Mouse (Mus musculus): ENCODE measurements around the gene Rbm34. TPM values are rescaled to one million over a fixed set of nuclear protein-coding genes. Genes with fewer than 3 reads are reported as not detected.
A peak's percentile ranks its signal among the peaks of the same experiment; 100 is the strongest.

Rbm34 gene
- 20.6 and 22.0 TPM in 2 replicates for polyA plus RNA-seq (2015; fragmentation: Nextera tagmentation; extraction: Ambion mirVana)

- Histone ChIP-seq H3K9me3 (ENCODE audit: control insufficient read depth, low read length) (no peaks in the 10 kb centered on the region), H3K27ac (ENCODE audit: low read length) (peak within 1 kb of the TSS; percentile 43; the same call in 1 of the 2 replicates), H3K4me2 (ENCODE audit: low read depth, low read length) (peak within 1 kb of the TSS; percentile 76), H3K9ac (ENCODE audit: low read depth, low read length) (peak within 1 kb of the TSS; percentile 83), H3K4me1 (ENCODE audit: control insufficient read depth, insufficient read depth, low read length) (peaks cover 7% of the 10 kb centered on the region; the same call in 1 of the 2 replicates), H3K4me3 (ENCODE audit: low read length) (peak within 1 kb of the TSS; percentile 79), H3K36me3 (ENCODE audit: control insufficient read depth, insufficient read depth, low read length) (no peaks in the 10 kb centered on the region), H3K27me3 (replicated peaks; ENCODE audit: control insufficient read depth, insufficient read depth, low read length) (no peaks in the 10 kb centered on the region)
- ATAC-seq, result peak; percentile 96
- WGBS, result under 1% methylated on average over 50 of the region's 50 CpGs
These were observed at the start of gene Rbm34 for GRCm38 (mm10) chr8:126970579-126971313. Gene Rbm34 (minus strand): TSS chr8:126971071.

GRCm38 (mm10) chr8:127011668-127012067, 40.8 kb upstream of the Rbm34 start:
- Histone ChIP-seq H3K27ac (ENCODE audit: low read length) (no peak overlapping the region), H3K9me3 (ENCODE audit: control insufficient read depth, low read length) (no peaks in the 10 kb centered on the region), H3K4me1 (ENCODE audit: control insufficient read depth, insufficient read depth, low read length) (no peaks in the 10 kb centered on the region), H3K36me3 (ENCODE audit: control insufficient read depth, insufficient read depth, low read length) (no peaks in the 10 kb centered on the region), H3K9ac (ENCODE audit: low read depth, low read length) (no peak overlapping the region), H3K4me3 (ENCODE audit: low read length) (no peak overlapping the region), H3K4me2 (ENCODE audit: low read depth, low read length) (no peak overlapping the region), H3K27me3 (replicated peaks; ENCODE audit: control insufficient read depth, insufficient read depth, low read length) (no peaks in the 10 kb centered on the region)
- WGBS, result 64% methylated on average over 9 of the region's 9 CpGs
- no peak for ATAC-seq

DNA sequence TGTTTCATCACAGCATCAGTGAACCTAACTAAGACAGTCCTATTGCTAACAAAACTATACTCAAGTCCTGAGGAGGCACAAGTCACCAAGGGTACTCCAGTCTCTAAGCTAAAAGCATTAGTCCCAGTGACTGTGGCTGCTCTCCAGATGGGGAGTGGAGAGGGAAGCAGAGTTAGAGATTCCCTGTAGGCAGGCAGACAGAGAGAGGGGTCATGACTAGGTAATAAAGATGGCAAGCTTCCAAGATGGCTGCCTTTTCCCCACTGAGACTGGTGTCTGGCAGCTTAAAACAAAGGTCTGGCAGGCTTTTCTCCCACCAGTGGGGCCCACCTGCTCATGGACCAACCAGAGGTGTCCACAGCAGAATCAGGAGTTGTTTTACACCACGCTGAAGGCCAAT, 23.6 kb upstream of the Rbm34 start:
- Histone ChIP-seq H3K9ac (ENCODE audit: low read depth, low read length) (no peak overlapping the region), H3K4me2 (ENCODE audit: low read depth, low read length) (no peak overlapping the region), H3K4me1 (ENCODE audit: control insufficient read depth, insufficient read depth, low read length) (no peaks in the 10 kb centered on the region), H3K9me3 (ENCODE audit: control insufficient read depth, low read length) (no peaks in the 10 kb centered on the region), H3K27me3 (replicated peaks; ENCODE audit: control insufficient read depth, insufficient read depth, low read length) (no peaks in the 10 kb centered on the region), H3K4me3 (ENCODE audit: low read length) (no peak overlapping the region), H3K36me3 (ENCODE audit: control insufficient read depth, insufficient read depth, low read length) (no peaks in the 10 kb centered on the region), H3K27ac (ENCODE audit: low read length) (no peak overlapping the region)
- ATAC-seq, result no peak
- 92% methylated on average over 1 of the region's 1 CpGs for WGBS

DNA sequence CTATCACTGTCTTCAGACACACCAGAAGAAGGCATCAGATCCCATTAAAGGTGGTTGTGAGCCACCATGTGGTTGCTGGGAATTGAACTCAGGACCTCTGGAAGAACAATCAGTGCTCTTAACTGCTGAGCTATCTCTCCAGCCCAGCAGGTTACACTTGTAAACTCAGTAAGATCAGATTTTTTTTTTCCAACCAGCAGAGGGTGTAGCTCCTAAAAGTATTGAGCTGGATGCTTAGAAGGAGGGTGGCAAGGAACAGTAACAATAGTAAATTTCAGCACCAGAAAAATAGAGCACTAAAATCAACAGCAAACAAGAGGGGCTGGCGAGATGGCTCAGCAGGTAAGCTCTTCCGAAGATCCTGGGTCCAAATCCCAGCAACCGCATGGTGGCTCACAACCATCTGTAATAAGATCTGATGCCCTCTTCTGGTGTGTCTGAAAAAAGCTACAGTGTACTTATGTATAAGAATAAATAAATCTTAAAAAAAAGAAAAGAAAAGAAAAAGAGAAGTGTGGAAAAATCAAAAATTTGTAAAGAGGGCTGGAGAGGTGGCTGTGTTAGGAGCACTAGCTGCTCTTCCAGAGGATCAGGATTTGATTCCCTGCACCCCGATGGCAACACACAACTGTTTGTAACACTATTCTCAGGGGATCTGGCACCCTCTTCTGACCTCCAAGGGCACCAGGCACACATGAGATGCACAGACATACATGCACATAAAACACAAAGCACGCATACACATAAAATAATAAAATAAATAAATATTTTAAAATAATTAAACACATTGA, 18.7 kb upstream of the Rbm34 start:
- Histone ChIP-seq H3K4me1 (ENCODE audit: control insufficient read depth, insufficient read depth, low read length) (no peaks in the 10 kb centered on the region), H3K9me3 (ENCODE audit: control insufficient read depth, low read length) (no peaks in the 10 kb centered on the region), H3K9ac (ENCODE audit: low read depth, low read length) (no peak overlapping the region), H3K4me3 (ENCODE audit: low read length) (no peak overlapping the region), H3K4me2 (ENCODE audit: low read depth, low read length) (no peak overlapping the region), H3K27ac (ENCODE audit: low read length) (no peak overlapping the region), H3K27me3 (replicated peaks; ENCODE audit: control insufficient read depth, insufficient read depth, low read length) (no peaks in the 10 kb centered on the region), H3K36me3 (ENCODE audit: control insufficient read depth, insufficient read depth, low read length) (no peaks in the 10 kb centered on the region)
- 81% methylated on average over 5 of the region's 5 CpGs for WGBS
- no peak for ATAC-seq

- ATAC-seq, result no peak
- no peak overlapping the region for H3K9ac ChIP-seq (ENCODE audit: low read depth, low read length)
- WGBS, result 67% methylated on average over 16 of the region's 16 CpGs
- H3K27ac ChIP-seq (ENCODE audit: low read length), result no peak overlapping the region
- no peaks in the 10 kb centered on the region for H3K4me1 ChIP-seq (ENCODE audit: control insufficient read depth, insufficient read depth, low read length)
- no peaks in the 10 kb centered on the region for H3K36me3 ChIP-seq (ENCODE audit: control insufficient read depth, insufficient read depth, low read length)
- no peaks in the 10 kb centered on the region for H3K27me3 ChIP-seq (replicated peaks; ENCODE audit: control insufficient read depth, insufficient read depth, low read length)
- H3K4me3 ChIP-seq (ENCODE audit: low read length), result no peak overlapping the region
- H3K9me3 ChIP-seq (ENCODE audit: control insufficient read depth, low read length), result no peaks in the 10 kb centered on the region
- H3K4me2 ChIP-seq (ENCODE audit: low read depth, low read length), result no peak overlapping the region
These were observed 17.6 kb upstream of the Rbm34 start for GRCm38 (mm10) chr8:126988346-126989006.

GRCm38 (mm10) chr8:126986495-126986894, 15.6 kb upstream of the Rbm34 start:
- no peak overlapping the region for H3K9ac ChIP-seq (ENCODE audit: low read depth, low read length)
- no peaks in the 10 kb centered on the region for H3K36me3 ChIP-seq (ENCODE audit: control insufficient read depth, insufficient read depth, low read length)
- WGBS, result 2% methylated on average over 12 of the region's 12 CpGs
- no peak overlapping the region for H3K27ac ChIP-seq (ENCODE audit: low read length)
- no peaks in the 10 kb centered on the region for H3K27me3 ChIP-seq (replicated peaks; ENCODE audit: control insufficient read depth, insufficient read depth, low read length)
- peak; percentile 72 for ATAC-seq
- H3K9me3 ChIP-seq (ENCODE audit: control insufficient read depth, low read length), result no peaks in the 10 kb centered on the region
- H3K4me3 ChIP-seq (ENCODE audit: low read length), result no peak overlapping the region
- peak overlapping the region; percentile 39 for H3K4me2 ChIP-seq (ENCODE audit: low read depth, low read length)
- H3K4me1 ChIP-seq (ENCODE audit: control insufficient read depth, insufficient read depth, low read length), result no peaks in the 10 kb centered on the region

DNA sequence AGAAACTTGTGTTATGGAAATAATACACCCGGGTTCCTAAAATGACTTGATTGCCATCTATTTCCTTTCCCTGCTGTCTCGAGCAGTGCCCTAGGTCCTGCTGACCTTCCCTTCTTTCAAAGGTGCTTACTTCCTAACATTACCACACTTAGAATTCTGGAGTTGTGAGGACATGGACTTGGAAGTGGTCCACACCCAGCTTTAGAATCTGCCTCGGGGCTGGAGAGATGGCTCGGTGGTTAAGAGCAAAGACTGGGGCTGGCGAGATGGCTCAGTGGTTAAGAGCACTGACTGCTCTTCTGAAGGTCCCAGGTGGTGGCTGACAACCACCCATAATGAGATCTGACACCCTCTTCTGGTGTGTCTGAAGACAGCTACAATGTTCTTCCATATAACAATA, 9.2 kb upstream of the Rbm34 start:
- H3K27me3 ChIP-seq (replicated peaks; ENCODE audit: control insufficient read depth, insufficient read depth, low read length), result no peaks in the 10 kb centered on the region

GRCm38 (mm10) chr8:126979091-126979920, 8.4 kb upstream of the Rbm34 start:
- Histone ChIP-seq H3K36me3 (ENCODE audit: control insufficient read depth, insufficient read depth, low read length) (no peaks in the 10 kb centered on the region), H3K27me3 (replicated peaks; ENCODE audit: control insufficient read depth, insufficient read depth, low read length) (no peaks in the 10 kb centered on the region), H3K9ac (ENCODE audit: low read depth, low read length) (peak overlapping the region; percentile 46), H3K27ac (ENCODE audit: low read length) (peak overlapping the region; percentile 64), H3K4me2 (ENCODE audit: low read depth, low read length) (peak overlapping the region; percentile 59), H3K4me3 (ENCODE audit: low read length) (peak overlapping the region; percentile 37), H3K9me3 (ENCODE audit: control insufficient read depth, low read length) (no peaks in the 10 kb centered on the region), H3K4me1 (ENCODE audit: control insufficient read depth, insufficient read depth, low read length) (peaks cover 2% of the 10 kb centered on the region; the same call in 1 of the 2 replicates)
- peak; percentile 66 for ATAC-seq
- WGBS, result 13% methylated on average over 27 of the region's 27 CpGs

More for the DNA sequence above, 9.2 kb upstream of the Rbm34 start:
- H3K27ac ChIP-seq (ENCODE audit: low read length), result no peak overlapping the region
- WGBS, result 65% methylated on average over 5 of the region's 5 CpGs
- no peak overlapping the region for H3K9ac ChIP-seq (ENCODE audit: low read depth, low read length)
- ATAC-seq, result no peak
- no peaks in the 10 kb centered on the region for H3K9me3 ChIP-seq (ENCODE audit: control insufficient read depth, low read length)
- no peak overlapping the region for H3K4me3 ChIP-seq (ENCODE audit: low read length)
- peaks cover 2% of the 10 kb centered on the region; the same call in 1 of the 2 replicates for H3K4me1 ChIP-seq (ENCODE audit: control insufficient read depth, insufficient read depth, low read length)
- no peaks in the 10 kb centered on the region for H3K36me3 ChIP-seq (ENCODE audit: control insufficient read depth, insufficient read depth, low read length)
- H3K4me2 ChIP-seq (ENCODE audit: low read depth, low read length), result no peak overlapping the region

All from intestine, embryonic 16.5 days (tissue).